Mouse (Mus musculus) intestine, postnatal 0 days (tissue): Measurements from ENCODE around the gene Hs3st6. TPM values are rescaled to one million over a fixed set of nuclear protein-coding genes. Genes with fewer than 3 reads are reported as not detected.
A peak's percentile ranks its signal among the peaks of the same experiment; 100 is the strongest.

Source experiments
- ATAC-seq: fragments of 200-750 bp; cut with Nextera tagmentation; 2 replicates; pipeline ENCODE4 v1.8.0; 2017; ENCODE audit warnings: mild to moderate bottlenecking, moderate TSS enrichment, moderate library complexity
- H3K27ac ChIP-seq: fragments of 300-500 bp; sonication (generic); 2 replicates; pipeline ENCODE4 v1.5.1; 2014; ENCODE audit warnings: mild to moderate bottlenecking, low read depth, low read length, moderate library complexity
- H3K27me3 ChIP-seq: fragments of 300-500 bp; sonication (generic); replicated peaks from 2 replicates; pipeline ENCODE4 v1.6.1; 2014; ENCODE audit warnings: low read length, mixed read lengths; ENCODE audit not compliant: control insufficient read depth, insufficient read depth
- H3K36me3 ChIP-seq: fragments of 300-500 bp; sonication (generic); 2 replicates; pipeline ENCODE4 v1.6.1; 2014; ENCODE audit warnings: mild to moderate bottlenecking, moderate library complexity; ENCODE audit not compliant: control insufficient read depth, insufficient read depth
- H3K4me1 ChIP-seq: fragments of 300-500 bp; sonication (generic); replicated peaks from 2 replicates; pipeline ENCODE4 v1.6.1; 2014; ENCODE audit warnings: antibody characterized with exemption, low read length, mixed read lengths; ENCODE audit not compliant: control insufficient read depth, insufficient read depth
- H3K4me2 ChIP-seq: fragments of 300-500 bp; sonication (generic); replicated peaks from 2 replicates; pipeline ENCODE4 v1.6.1; 2014; ENCODE audit warnings: low read depth, mild to moderate bottlenecking, moderate library complexity
- H3K4me3 ChIP-seq: fragments of 300-500 bp; sonication (generic); 2 replicates; pipeline ENCODE4 v1.5.1; 2014; ENCODE audit warnings: low read depth, low read length
- H3K9ac ChIP-seq: fragments of 300-500 bp; sonication (generic); 2 replicates; pipeline ENCODE4 v1.6.1; 2014; ENCODE audit warnings: mild to moderate bottlenecking, low read depth, low read length
- H3K9me3 ChIP-seq: fragments of 300-500 bp; sonication (generic); 2 replicates; pipeline ENCODE4 v1.6.1; 2016; ENCODE audit warnings: mixed run types; ENCODE audit not compliant: control insufficient read depth
- CTCF ChIP-seq: sonication (generic); IDR thresholded peaks from 2 replicates; pipeline ENCODE4 v1.5.1; 2016; ENCODE audit warnings: low read depth, mild to moderate bottlenecking, control low read depth, antibody characterized with exemption, moderate library complexity
- WGBS: fragments of 180-500 bp; shearing (Covaris S2); extraction: QIAGEN DNeasy Blood & Tissue Kit; methylation state at CpG from one replicate; pipeline ENCODE4 v1.1.7; 2014; 5-methylcytosine and 5-hydroxymethylcytosine counted together
- polyA plus RNA-seq: library from polyadenylated mRNA; unstranded; fragments of >200 nt; fragmentation: Nextera tagmentation; extraction: Ambion mirVana; gene quantifications from 2 replicates; pipeline ENCODE4 v1.2.1, GENCODE M21; 2015

The Hs3st6 gene
- 0.25 and 0.47 TPM in 2 replicates for polyA plus RNA-seq

GRCm38 (mm10) chr17:24752415-24753394, at the start of gene Hs3st6:
Gene Hs3st6, plus strand, starts transcription at chr17:24752988.
- Histone ChIP-seq H3K27ac (no peak within 1 kb of the TSS), H3K4me2 (peak within 1 kb of the TSS; percentile 95), H3K9ac (no peak within 1 kb of the TSS), H3K27me3 (peaks cover 53% of the 10 kb centered on the region), H3K4me3 (peak within 1 kb of the TSS; percentile 52), H3K9me3 (no peaks in the 10 kb centered on the region), H3K36me3 (no peaks in the 10 kb centered on the region), H3K4me1 (0 out of 2 replicates have a peak, but pooled peaks cover 4% of the 10 kb centered on the region)
- no peak for TF ChIP-seq CTCF
- WGBS, result 2% methylated on average over 51 of the region's 82 CpGs
- ATAC-seq, result peak; percentile 77

GRCm38 (mm10) chr17:24705821-24706220, 47.0 kb upstream of the Hs3st6 start:
- H3K27me3 ChIP-seq, result no peaks in the 10 kb centered on the region
- H3K4me3 ChIP-seq, result no peak overlapping the region
- H3K27ac ChIP-seq, result no peak overlapping the region
- H3K36me3 ChIP-seq, result peaks cover 36% of the 10 kb centered on the region; the same call in 1 of the 2 replicates
- H3K9me3 ChIP-seq, result no peaks in the 10 kb centered on the region
- H3K9ac ChIP-seq, result no peak overlapping the region
- H3K4me2 ChIP-seq, result no peak overlapping the region
- TF ChIP-seq CTCF, result no peak
- ATAC-seq, result no peak
- 99% methylated on average over 3 of the region's 3 CpGs for WGBS
- no peaks in the 10 kb centered on the region; the same call in 1 of the 2 replicates for H3K4me1 ChIP-seq

GRCm38 (mm10) chr17:24706982-24707800, 45.6 kb upstream of the Hs3st6 start, which contains the start of gene Tbl3:
Gene Tbl3, minus strand, starts transcription at chr17:24707660.
- no peaks in the 10 kb centered on the region for H3K4me1 ChIP-seq
- H3K9me3 ChIP-seq, result no peaks in the 10 kb centered on the region
- H3K9ac ChIP-seq, result peak within 1 kb of the TSS; percentile 48
- peak; percentile 81 for ATAC-seq
- H3K27me3 ChIP-seq, result no peaks in the 10 kb centered on the region
- H3K4me2 ChIP-seq, result peak within 1 kb of the TSS; percentile 71
- WGBS, result 3% methylated on average over 32 of the region's 32 CpGs
- peak within 1 kb of the TSS; percentile 72 for H3K27ac ChIP-seq
- no peak for TF ChIP-seq CTCF
- peak within 1 kb of the TSS; percentile 59 for H3K4me3 ChIP-seq
- peaks cover 22% of the 10 kb centered on the region; the same call in 1 of the 2 replicates for H3K36me3 ChIP-seq

GRCm38 (mm10) chr17:24707801-24708425, 44.9 kb upstream of the Hs3st6 start:
- 0 out of 2 replicates have a peak, but pooled peaks have one; percentile 32 for ATAC-seq
- H3K4me2 ChIP-seq, result peak overlapping the region; percentile 71
- H3K27ac ChIP-seq, result peak overlapping the region; percentile 72
- no peaks in the 10 kb centered on the region for H3K4me1 ChIP-seq
- no peaks in the 10 kb centered on the region for H3K27me3 ChIP-seq
- H3K4me3 ChIP-seq, result peak overlapping the region; percentile 59
- H3K9me3 ChIP-seq, result no peaks in the 10 kb centered on the region
- H3K9ac ChIP-seq, result peak overlapping the region; percentile 48
- WGBS, result 4% methylated on average over 24 of the region's 24 CpGs
- H3K36me3 ChIP-seq, result peaks cover 19% of the 10 kb centered on the region; the same call in 1 of the 2 replicates
- no peak for TF ChIP-seq CTCF

GRCm38 (mm10) chr17:24708646-24709045, 44.1 kb upstream of the Hs3st6 start:
- H3K27me3 ChIP-seq, result no peaks in the 10 kb centered on the region
- no peaks in the 10 kb centered on the region for H3K4me1 ChIP-seq
- H3K4me2 ChIP-seq, result no peak overlapping the region
- TF ChIP-seq CTCF, result peak; percentile 69
- H3K9ac ChIP-seq, result no peak overlapping the region
- 30% methylated on average over 2 of the region's 2 CpGs for WGBS
- H3K9me3 ChIP-seq, result no peaks in the 10 kb centered on the region
- H3K27ac ChIP-seq, result no peak overlapping the region
- peaks cover 17% of the 10 kb centered on the region; the same call in 1 of the 2 replicates for H3K36me3 ChIP-seq
- ATAC-seq, result no peak
- H3K4me3 ChIP-seq, result no peak overlapping the region
